Mouse (Mus musculus): ENCODE measurements around the gene Apobec1. TPM values are rescaled to one million over a fixed set of nuclear protein-coding genes. Genes with fewer than 3 reads are reported as not detected.

Apobec1 gene
- polyA plus RNA-seq, 1 experiment: 10.5 TPM

DNA sequence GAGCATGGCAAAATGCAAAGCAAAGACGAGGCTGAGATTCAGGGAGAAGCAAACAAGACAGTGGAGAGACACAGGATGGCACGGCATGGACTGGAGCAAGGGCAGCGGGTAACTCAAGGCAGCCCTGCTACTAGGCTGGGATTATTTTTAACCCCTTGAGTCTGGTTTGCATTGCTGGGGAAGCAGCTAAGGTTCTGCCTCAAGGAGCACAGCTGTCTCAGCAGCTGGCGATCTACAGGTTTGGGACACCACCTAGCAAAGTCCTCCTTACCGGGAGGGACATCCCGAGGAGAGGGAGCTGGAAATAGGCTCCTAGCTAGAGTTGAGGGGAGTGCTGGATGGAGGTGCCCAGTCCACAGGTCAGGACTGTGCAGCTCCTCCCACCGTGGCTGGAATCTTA is 47.0 kb downstream of the Apobec1 start:
- TF ChIP-seq POLR2AphosphoS2 (IDR thresholded peaks at IDR 0.05; ENCODE audit: insufficient read length, low read depth) (no peak), REST (IDR thresholded peaks at IDR 0.05; ENCODE audit: insufficient read depth, insufficient read length) (no peak), MYOD1 (IDR thresholded peaks at IDR 0.05; ENCODE audit: control insufficient read depth in 1 of 3, insufficient read length in 2 of 3, low read depth in 2 of 3) (no peak), TCF3 (IDR thresholded peaks at IDR 0.05; ENCODE audit: insufficient read length, low read depth) (no peak), E2F4 (IDR thresholded peaks at IDR 0.05; ENCODE audit: insufficient read depth) (no peak), MAX (IDR thresholded peaks at IDR 0.05; ENCODE audit: low read depth) (no peak), TCF12 (IDR thresholded peaks at IDR 0.05; ENCODE audit: insufficient read depth, poor library complexity, severe bottlenecking) (no peak), USF1 (IDR thresholded peaks at IDR 0.05; ENCODE audit: low read depth) (no peak), MYOG (IDR thresholded peaks at IDR 0.05; ENCODE audit: control insufficient read depth in 1 of 3, insufficient read depth in 1 of 3, insufficient read length in 2 of 3, low read depth in 2 of 3) (no peak), POLR2A (IDR thresholded peaks at IDR 0.05; ENCODE audit: insufficient read length, low read depth) (no peak), CEBPB (IDR thresholded peaks at IDR 0.05; ENCODE audit: insufficient read depth, poor library complexity, severe bottlenecking) (no peak), SRF (IDR thresholded peaks at IDR 0.05; ENCODE audit: control insufficient read depth, insufficient read length, low read depth) (no peak)
- H3K4me3 ChIP-seq: no peak overlapping the region
- H3K36me3 ChIP-seq (ENCODE audit: control insufficient read depth, insufficient read depth): no peaks in the 10 kb centered on the region
- no peaks in the 10 kb centered on the region for H3K27me3 ChIP-seq (ENCODE audit: control insufficient read depth, insufficient read depth, insufficient read length)
- H3K79me2 ChIP-seq (ENCODE audit: control insufficient read depth, insufficient read depth): no peaks in the 10 kb centered on the region
- H3ac ChIP-seq (ENCODE audit: control insufficient read depth, insufficient read length): no peak overlapping the region
- peak overlapping the region; percentile 33 for H3K4me2 ChIP-seq (ENCODE audit: low read depth)

- H3K4me3 ChIP-seq: no peak overlapping the region
These were observed 48.1 kb downstream of the Apobec1 start for GRCm38 (mm10) chr6:122554102-122554501.

GRCm38 (mm10) chr6:122553606-122554005 is 48.6 kb downstream of the Apobec1 start, which contains the start of gene Aicda:
TSS of gene Aicda (plus strand) at chr6:122553801.
- Histone ChIP-seq H3K27me3 (ENCODE audit: control insufficient read depth, insufficient read depth, insufficient read length) (no peaks in the 10 kb centered on the region), H3ac (ENCODE audit: control insufficient read depth, insufficient read length) (no peak within 1 kb of the TSS), H3K36me3 (ENCODE audit: control insufficient read depth, insufficient read depth) (no peaks in the 10 kb centered on the region), H3K4me3 (no peak within 1 kb of the TSS), H3K79me2 (ENCODE audit: control insufficient read depth, insufficient read depth) (no peaks in the 10 kb centered on the region), H3K4me2 (ENCODE audit: low read depth) (no peak within 1 kb of the TSS)
- no peak for TF ChIP-seq MYOD1 (IDR thresholded peaks at IDR 0.05; ENCODE audit: control insufficient read depth in 1 of 3, insufficient read length in 2 of 3, low read depth in 2 of 3)

More at GRCm38 (mm10) chr6:122554102-122554501, 48.1 kb downstream of the Apobec1 start:
- no peaks in the 10 kb centered on the region for H3K79me2 ChIP-seq (ENCODE audit: control insufficient read depth, insufficient read depth)
- no peak overlapping the region for H3ac ChIP-seq (ENCODE audit: control insufficient read depth, insufficient read length)
- TF ChIP-seq CEBPB (IDR thresholded peaks at IDR 0.05; ENCODE audit: insufficient read depth, poor library complexity, severe bottlenecking) (no peak), USF1 (IDR thresholded peaks at IDR 0.05; ENCODE audit: low read depth) (no peak), TCF12 (IDR thresholded peaks at IDR 0.05; ENCODE audit: insufficient read depth, poor library complexity, severe bottlenecking) (no peak), MYOD1 (IDR thresholded peaks at IDR 0.05; ENCODE audit: control insufficient read depth in 1 of 3, insufficient read length in 2 of 3, low read depth in 2 of 3) (no peak), E2F4 (IDR thresholded peaks at IDR 0.05; ENCODE audit: insufficient read depth) (no peak)
- H3K36me3 ChIP-seq (ENCODE audit: control insufficient read depth, insufficient read depth): no peaks in the 10 kb centered on the region
- no peaks in the 10 kb centered on the region for H3K27me3 ChIP-seq (ENCODE audit: control insufficient read depth, insufficient read depth, insufficient read length)
- H3K4me2 ChIP-seq (ENCODE audit: low read depth): no peak overlapping the region

- no peaks in the 10 kb centered on the region for H3K27me3 ChIP-seq (ENCODE audit: control insufficient read depth, insufficient read depth, insufficient read length)
- no peak overlapping the region for H3K4me3 ChIP-seq
- H3K79me2 ChIP-seq (ENCODE audit: control insufficient read depth, insufficient read depth): no peaks in the 10 kb centered on the region
- H3K4me2 ChIP-seq (ENCODE audit: low read depth): peak overlapping the region; percentile 41
- no peak for TF ChIP-seq POLR2A (IDR thresholded peaks at IDR 0.05; ENCODE audit: insufficient read length, low read depth)
- TF ChIP-seq MYOG (IDR thresholded peaks at IDR 0.05; ENCODE audit: control insufficient read depth in 1 of 3, insufficient read depth in 1 of 3, insufficient read length in 2 of 3, low read depth in 2 of 3): no peak
- no peak for TF ChIP-seq POLR2AphosphoS2 (IDR thresholded peaks at IDR 0.05; ENCODE audit: insufficient read length, low read depth)
- no peak for TF ChIP-seq CEBPB (IDR thresholded peaks at IDR 0.05; ENCODE audit: insufficient read depth, poor library complexity, severe bottlenecking)
- no peak for TF ChIP-seq TCF12 (IDR thresholded peaks at IDR 0.05; ENCODE audit: insufficient read depth, poor library complexity, severe bottlenecking)
- TF ChIP-seq E2F4 (IDR thresholded peaks at IDR 0.05; ENCODE audit: insufficient read depth): no peak
- TF ChIP-seq REST (IDR thresholded peaks at IDR 0.05; ENCODE audit: insufficient read depth, insufficient read length): no peak
- TF ChIP-seq TCF3 (IDR thresholded peaks at IDR 0.05; ENCODE audit: insufficient read length, low read depth): no peak
- TF ChIP-seq SRF (IDR thresholded peaks at IDR 0.05; ENCODE audit: control insufficient read depth, insufficient read length, low read depth): no peak
- no peak for TF ChIP-seq USF1 (IDR thresholded peaks at IDR 0.05; ENCODE audit: low read depth)
- TF ChIP-seq MAX (IDR thresholded peaks at IDR 0.05; ENCODE audit: low read depth): no peak
- no peak for TF ChIP-seq MYOD1 (IDR thresholded peaks at IDR 0.05; ENCODE audit: control insufficient read depth in 1 of 3, insufficient read length in 2 of 3, low read depth in 2 of 3)
- no peaks in the 10 kb centered on the region for H3K36me3 ChIP-seq (ENCODE audit: control insufficient read depth, insufficient read depth)
- H3ac ChIP-seq (ENCODE audit: control insufficient read depth, insufficient read length): no peak overlapping the region
These were observed 56.3 kb downstream of the Apobec1 start for GRCm38 (mm10) chr6:122545948-122546347.

DNA sequence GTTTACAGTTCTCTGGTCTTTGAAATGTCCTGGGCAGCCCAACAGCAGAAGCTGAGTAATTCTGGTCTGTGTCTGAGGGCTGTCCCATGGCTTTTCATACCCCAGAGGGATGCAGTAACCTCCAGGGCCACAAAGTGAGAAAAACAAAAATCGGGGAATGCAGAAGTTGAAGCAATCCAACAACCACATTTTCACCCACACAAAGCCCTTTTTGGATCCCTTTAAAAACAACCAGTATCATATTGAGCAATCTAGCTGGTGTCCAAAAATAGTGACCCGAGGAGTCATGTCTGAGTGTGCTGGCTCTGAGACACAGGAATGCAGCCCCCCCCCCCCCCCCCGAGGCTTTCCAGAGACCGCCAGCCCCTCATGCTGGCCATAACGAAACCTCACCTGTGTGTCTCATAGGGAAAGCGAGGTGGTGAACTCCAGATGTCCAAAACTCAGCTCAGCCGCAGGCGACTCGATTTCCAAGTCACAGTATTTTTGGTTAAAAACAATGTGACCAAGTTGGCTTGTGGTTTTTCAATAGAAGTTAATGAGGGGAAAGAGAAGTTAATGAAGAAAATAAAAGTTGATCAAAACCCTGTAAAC is 56.9 kb downstream of the Apobec1 start:
- H3K27me3 ChIP-seq (ENCODE audit: control insufficient read depth, insufficient read depth, insufficient read length): no peaks in the 10 kb centered on the region
- no peak overlapping the region for H3ac ChIP-seq (ENCODE audit: control insufficient read depth, insufficient read length)
- no peak overlapping the region for H3K4me3 ChIP-seq
- no peaks in the 10 kb centered on the region for H3K36me3 ChIP-seq (ENCODE audit: control insufficient read depth, insufficient read depth)
- no peaks in the 10 kb centered on the region for H3K79me2 ChIP-seq (ENCODE audit: control insufficient read depth, insufficient read depth)
- peak overlapping the region; percentile 41 for H3K4me2 ChIP-seq (ENCODE audit: low read depth)
- TF ChIP-seq CEBPB (IDR thresholded peaks at IDR 0.05; ENCODE audit: insufficient read depth, poor library complexity, severe bottlenecking) (peak; percentile 74; the same call in 1 of the 2 replicates), POLR2AphosphoS2 (IDR thresholded peaks at IDR 0.05; ENCODE audit: insufficient read length, low read depth) (no peak)

All from myocyte (in vitro differentiated cells).